Mouse (Mus musculus): ENCODE data around the gene Pou2f2.

- TF ChIP-seq CTCF (IDR thresholded peaks at IDR 0.05; ENCODE audit: low read depth, low read length) (no peak), POLR2A (IDR thresholded peaks at IDR 0.05; ENCODE audit: extremely low read depth, insufficient read depth, low read length) (no peak)
Observed at GRCm38 (mm10) chr7:25076296-25076662, 103.2 kb downstream of the Pou2f2 start.

Data from liver, adult 2 months (tissue).